Mouse (Mus musculus): ENCODE results near the gene Rnf152. TPM values are rescaled to one million over a fixed set of nuclear protein-coding genes. Genes with fewer than 3 reads are reported as not detected.

Rnf152 gene
- polyA plus RNA-seq (2017; shearing (Covaris generic)) = 0.11 TPM

DNA sequence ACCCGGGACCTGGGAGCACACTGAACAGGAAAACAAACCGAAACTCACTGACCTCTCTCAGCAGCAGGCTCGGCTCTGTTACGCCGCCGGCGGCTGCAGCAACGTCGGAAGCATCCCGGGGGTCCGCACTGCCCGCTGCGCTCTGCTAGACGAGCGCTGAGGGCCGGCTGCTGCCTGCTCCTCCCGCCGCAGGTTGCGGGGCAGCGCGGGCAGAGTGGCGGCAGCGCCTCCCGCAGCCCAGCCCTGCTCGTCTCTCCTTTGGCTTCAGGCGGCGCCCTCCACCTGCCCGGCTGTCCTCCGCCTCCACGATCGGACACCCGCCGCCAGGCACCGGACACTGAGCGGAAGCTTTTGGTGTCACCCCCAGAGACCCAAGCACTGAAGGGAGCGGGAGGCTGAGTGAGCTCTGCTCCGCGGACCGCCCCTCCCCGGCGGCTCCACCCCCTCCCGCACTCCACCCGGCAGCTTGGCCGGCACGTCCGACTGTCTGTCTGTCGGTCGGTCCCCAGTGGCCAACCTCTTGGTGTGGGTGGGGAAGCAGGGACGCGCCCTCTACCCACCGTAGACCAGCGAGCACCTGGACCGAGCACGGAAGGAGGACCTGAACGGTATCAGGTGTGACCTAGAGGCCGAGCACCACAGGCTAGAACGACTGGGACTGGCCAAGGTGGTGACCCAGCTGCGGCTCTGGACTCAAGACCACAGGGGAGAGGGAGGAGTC, at the start of gene Rnf152:
TSS of gene Rnf152 (minus strand) at position 420 of the 721 bp plus-strand sequence.

All from effector memory CD4-positive, alpha-beta T cell, adult 5 months (primary cell).